Mouse (Mus musculus): ENCODE data around the gene Tymp. TPM values are rescaled to one million over a fixed set of nuclear protein-coding genes. Genes with fewer than 3 reads are reported as not detected.

The Tymp gene
- polyA plus RNA-seq, 1 experiment: 3.4 TPM

GRCm38 (mm10) chr15:89334271-89334670 is 42.6 kb downstream of the Tymp start, which contains the start of gene Miox:
Gene Miox (plus strand): TSS chr15:89334398.
- Histone ChIP-seq H3K27me3 (ENCODE audit: control insufficient read depth, insufficient read depth, insufficient read length) (peaks cover 23% of the 10 kb centered on the region), H3K79me3 (ENCODE audit: low read depth) (no peaks in the 10 kb centered on the region), H3ac (ENCODE audit: control insufficient read depth, insufficient read length, low read depth) (no peak within 1 kb of the TSS), H3K79me2 (ENCODE audit: control insufficient read depth, insufficient read depth) (no peaks in the 10 kb centered on the region), H3K4me3 (ENCODE audit: insufficient read depth, poor library complexity, severe bottlenecking) (no peak within 1 kb of the TSS), H3K36me3 (ENCODE audit: control insufficient read depth, insufficient read depth) (no peaks in the 10 kb centered on the region)
- no peak for TF ChIP-seq MAX (IDR thresholded peaks at IDR 0.05)
- TF ChIP-seq CTCF (IDR thresholded peaks at IDR 0.05; ENCODE audit: control insufficient read depth, insufficient read depth, insufficient read length): no peak
- TF ChIP-seq MYOG (IDR thresholded peaks at IDR 0.05; ENCODE audit: control insufficient read depth, extremely low read depth, insufficient read length): no peak

- Histone ChIP-seq H3ac (ENCODE audit: control insufficient read depth, insufficient read length, low read depth) (no peak overlapping the region), H3K79me2 (ENCODE audit: control insufficient read depth, insufficient read depth) (no peaks in the 10 kb centered on the region), H3K27me3 (ENCODE audit: control insufficient read depth, insufficient read depth, insufficient read length) (peaks cover 9% of the 10 kb centered on the region), H3K79me3 (ENCODE audit: low read depth) (no peaks in the 10 kb centered on the region), H3K4me3 (ENCODE audit: insufficient read depth, poor library complexity, severe bottlenecking) (no peak overlapping the region), H3K36me3 (ENCODE audit: control insufficient read depth, insufficient read depth) (no peaks in the 10 kb centered on the region)
- TF ChIP-seq CEBPB (IDR thresholded peaks at IDR 0.05; ENCODE audit: low read depth) (no peak), CTCF (IDR thresholded peaks at IDR 0.05; ENCODE audit: control insufficient read depth, insufficient read depth, insufficient read length) (no peak), USF1 (IDR thresholded peaks at IDR 0.05; ENCODE audit: low read depth) (no peak), FOSL1 (IDR thresholded peaks at IDR 0.05; ENCODE audit: insufficient read depth, low read length, poor library complexity, severe bottlenecking) (no peak), MYOD1 (IDR thresholded peaks at IDR 0.05; ENCODE audit: control insufficient read depth, insufficient read length, low read depth) (no peak)
Measured at GRCm38 (mm10) chr15:89326441-89326840, 50.4 kb downstream of the Tymp start.

- no peak overlapping the region for H3ac ChIP-seq (ENCODE audit: control insufficient read depth, insufficient read length, low read depth)
- TF ChIP-seq FOSL1 (IDR thresholded peaks at IDR 0.05; ENCODE audit: insufficient read depth, low read length, poor library complexity, severe bottlenecking) (no peak), MYOD1 (IDR thresholded peaks at IDR 0.05; ENCODE audit: control insufficient read depth, insufficient read length, low read depth) (no peak), MYOG (IDR thresholded peaks at IDR 0.05; ENCODE audit: control insufficient read depth, extremely low read depth, insufficient read length) (no peak), CEBPB (IDR thresholded peaks at IDR 0.05; ENCODE audit: low read depth) (no peak), CTCF (IDR thresholded peaks at IDR 0.05; ENCODE audit: control insufficient read depth, insufficient read depth, insufficient read length) (no peak), MAX (IDR thresholded peaks at IDR 0.05) (no peak), USF1 (IDR thresholded peaks at IDR 0.05; ENCODE audit: low read depth) (no peak)
Measured at GRCm38 (mm10) chr15:89323656-89324055, 53.2 kb downstream of the Tymp start.

GRCm38 (mm10) chr15:89322670-89323522 is 53.9 kb downstream of the Tymp start, which contains the start of gene Adm2:
Gene Adm2 (plus strand): TSS chr15:89322720.
- no peak for TF ChIP-seq USF1 (IDR thresholded peaks at IDR 0.05; ENCODE audit: low read depth)
- no peak for TF ChIP-seq MYOG (IDR thresholded peaks at IDR 0.05; ENCODE audit: control insufficient read depth, extremely low read depth, insufficient read length)
- no peak for TF ChIP-seq FOSL1 (IDR thresholded peaks at IDR 0.05; ENCODE audit: insufficient read depth, low read length, poor library complexity, severe bottlenecking)
- no peak for TF ChIP-seq CEBPB (IDR thresholded peaks at IDR 0.05; ENCODE audit: low read depth)
- no peak for TF ChIP-seq CTCF (IDR thresholded peaks at IDR 0.05; ENCODE audit: control insufficient read depth, insufficient read depth, insufficient read length)
- no peak for TF ChIP-seq MAX (IDR thresholded peaks at IDR 0.05)
- no peak for TF ChIP-seq MYOD1 (IDR thresholded peaks at IDR 0.05; ENCODE audit: control insufficient read depth, insufficient read length, low read depth)
- H3K79me2 ChIP-seq (ENCODE audit: control insufficient read depth, insufficient read depth): no peaks in the 10 kb centered on the region
- no peak within 1 kb of the TSS for H3ac ChIP-seq (ENCODE audit: control insufficient read depth, insufficient read length, low read depth)
- H3K36me3 ChIP-seq (ENCODE audit: control insufficient read depth, insufficient read depth): no peaks in the 10 kb centered on the region
- peaks cover 9% of the 10 kb centered on the region for H3K27me3 ChIP-seq (ENCODE audit: control insufficient read depth, insufficient read depth, insufficient read length)
- H3K4me3 ChIP-seq (ENCODE audit: insufficient read depth, poor library complexity, severe bottlenecking): no peak within 1 kb of the TSS
- no peaks in the 10 kb centered on the region for H3K79me3 ChIP-seq (ENCODE audit: low read depth)

More at GRCm38 (mm10) chr15:89323656-89324055, 53.2 kb downstream of the Tymp start:
- H3K79me3 ChIP-seq (ENCODE audit: low read depth): no peaks in the 10 kb centered on the region
- H3K27me3 ChIP-seq (ENCODE audit: control insufficient read depth, insufficient read depth, insufficient read length): peaks cover 9% of the 10 kb centered on the region
- H3K79me2 ChIP-seq (ENCODE audit: control insufficient read depth, insufficient read depth): no peaks in the 10 kb centered on the region
- no peaks in the 10 kb centered on the region for H3K36me3 ChIP-seq (ENCODE audit: control insufficient read depth, insufficient read depth)
- H3K4me3 ChIP-seq (ENCODE audit: insufficient read depth, poor library complexity, severe bottlenecking): no peak overlapping the region

Other genes starting within 250 kb of the Tymp start
- 15.0 TPM for gene Hdac10, start 248.3 kb downstream of the Tymp start, polyA plus RNA-seq (2012; fragmentation: generic; extraction: Trizol)
- 30.5 TPM for gene Mapk12, start 236.3 kb downstream of the Tymp start, polyA plus RNA-seq (2012; fragmentation: generic; extraction: Trizol)
- 14.9 TPM for gene Mapk11, start 227.4 kb downstream of the Tymp start, polyA plus RNA-seq (2012; fragmentation: generic; extraction: Trizol)
- gene Plxnb2, start 196.3 kb downstream of the Tymp start, polyA plus RNA-seq (2012; fragmentation: generic; extraction: Trizol): 206 TPM
- gene Dennd6b, start 180.5 kb downstream of the Tymp start, polyA plus RNA-seq (2012; fragmentation: generic; extraction: Trizol): 2.1 TPM
- 18.4 TPM for gene Ppp6r2, start 165.5 kb downstream of the Tymp start, polyA plus RNA-seq (2012; fragmentation: generic; extraction: Trizol)
- 143 TPM for gene Sbf1, start 61.7 kb downstream of the Tymp start, polyA plus RNA-seq (2012; fragmentation: generic; extraction: Trizol)
- 7.0 TPM for gene Adm2, start 54.3 kb downstream of the Tymp start, polyA plus RNA-seq (2012; fragmentation: generic; extraction: Trizol)
- gene Miox, start 42.6 kb downstream of the Tymp start, polyA plus RNA-seq (2012; fragmentation: generic; extraction: Trizol): not detected
- 95.9 TPM for gene Lmf2, start 21.4 kb downstream of the Tymp start, polyA plus RNA-seq (2012; fragmentation: generic; extraction: Trizol)
- 185 TPM for gene Ncaph2, start 21.3 kb downstream of the Tymp start, polyA plus RNA-seq (2012; fragmentation: generic; extraction: Trizol)
- gene Sco2, start 3.2 kb downstream of the Tymp start, polyA plus RNA-seq (2012; fragmentation: generic; extraction: Trizol): 47.6 TPM
- gene Odf3b, start 2.2 kb upstream of the Tymp start, polyA plus RNA-seq (2012; fragmentation: generic; extraction: Trizol): not detected
- not detected for gene Klhdc7b, start 7.9 kb upstream of the Tymp start, polyA plus RNA-seq (2012; fragmentation: generic; extraction: Trizol)
- not detected for gene Syce3, start 33.5 kb upstream of the Tymp start, polyA plus RNA-seq (2012; fragmentation: generic; extraction: Trizol)
- gene Cpt1b, start 48.8 kb upstream of the Tymp start, polyA plus RNA-seq (2012; fragmentation: generic; extraction: Trizol): 2.5 TPM
- gene C730034F03Rik, start 52.5 kb upstream of the Tymp start, polyA plus RNA-seq (2012; fragmentation: generic; extraction: Trizol): 0.33 TPM
- gene Gm44502, start 52.7 kb upstream of the Tymp start, polyA plus RNA-seq (2012; fragmentation: generic; extraction: Trizol): 0.06 TPM
- gene Chkb, start 52.9 kb upstream of the Tymp start, polyA plus RNA-seq (2012; fragmentation: generic; extraction: Trizol): 47.1 TPM
- gene Mapk8ip2, start 76.9 kb upstream of the Tymp start, polyA plus RNA-seq (2012; fragmentation: generic; extraction: Trizol): not detected
- 22.3 TPM for gene Arsa, start 100.4 kb upstream of the Tymp start, polyA plus RNA-seq (2012; fragmentation: generic; extraction: Trizol)
- gene Shank3, start 122.6 kb upstream of the Tymp start, polyA plus RNA-seq (2012; fragmentation: generic; extraction: Trizol): 4.0 TPM
- gene Acr, start 191.3 kb upstream of the Tymp start, polyA plus RNA-seq (2012; fragmentation: generic; extraction: Trizol): not detected
- gene Rabl2, start 214.9 kb upstream of the Tymp start, polyA plus RNA-seq (2012; fragmentation: generic; extraction: Trizol): 24.3 TPM

All from C2C12 (cell line).